Mouse (Mus musculus) NIH3T3 (cell line): ENCODE measurements around the gene H3f3b.

Experiments used
- DNase-seq: peaks from one replicate; pipeline ENCODE4 v3.0.0-alpha.2; 2012; ENCODE audit warnings: low read depth

Gene H3f3b

GRCm38 (mm10) chr11:116027756-116028155 lies at the start of gene H3f3b:
Gene H3f3b, minus strand, starts transcription at chr11:116027962.
- DNase-seq, result no peak

DNA sequence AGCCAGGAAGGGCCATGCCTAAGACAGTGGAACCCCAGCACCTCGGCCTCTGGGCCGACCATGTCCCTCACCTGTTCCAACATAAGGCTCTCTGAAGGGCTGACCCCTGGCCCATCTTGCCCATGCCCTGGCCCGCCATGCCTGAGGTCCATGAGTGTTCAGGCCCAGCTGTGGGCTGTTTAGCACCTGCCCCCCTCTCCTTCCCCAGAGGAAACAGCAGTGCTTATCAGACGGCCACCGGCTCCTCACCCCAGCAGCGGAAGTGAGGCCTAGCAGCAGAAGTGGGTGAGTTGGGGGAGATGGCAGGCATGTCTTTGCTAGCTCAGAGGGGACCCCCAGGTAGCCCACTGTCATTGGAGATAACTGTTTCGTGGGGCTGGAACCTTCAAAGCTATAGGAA lies 49.1 kb upstream of the H3f3b start:
- DNase-seq, result no peak

DNA sequence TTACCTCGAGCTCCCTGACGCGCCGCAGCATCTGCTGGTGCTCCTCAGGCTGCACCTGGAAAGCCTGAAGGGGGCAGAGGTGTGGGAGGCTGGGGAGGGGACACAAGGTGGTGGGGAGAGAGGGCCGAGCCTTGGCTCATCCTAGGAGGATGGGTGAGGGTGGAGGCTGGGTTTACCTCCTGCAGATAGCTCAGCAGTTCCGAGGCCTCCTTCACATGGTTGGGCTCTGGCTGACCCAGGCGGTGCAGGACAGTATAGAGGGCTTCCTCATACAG lies 48.4 kb upstream of the H3f3b start:
- DNase-seq, result no peak

DNA sequence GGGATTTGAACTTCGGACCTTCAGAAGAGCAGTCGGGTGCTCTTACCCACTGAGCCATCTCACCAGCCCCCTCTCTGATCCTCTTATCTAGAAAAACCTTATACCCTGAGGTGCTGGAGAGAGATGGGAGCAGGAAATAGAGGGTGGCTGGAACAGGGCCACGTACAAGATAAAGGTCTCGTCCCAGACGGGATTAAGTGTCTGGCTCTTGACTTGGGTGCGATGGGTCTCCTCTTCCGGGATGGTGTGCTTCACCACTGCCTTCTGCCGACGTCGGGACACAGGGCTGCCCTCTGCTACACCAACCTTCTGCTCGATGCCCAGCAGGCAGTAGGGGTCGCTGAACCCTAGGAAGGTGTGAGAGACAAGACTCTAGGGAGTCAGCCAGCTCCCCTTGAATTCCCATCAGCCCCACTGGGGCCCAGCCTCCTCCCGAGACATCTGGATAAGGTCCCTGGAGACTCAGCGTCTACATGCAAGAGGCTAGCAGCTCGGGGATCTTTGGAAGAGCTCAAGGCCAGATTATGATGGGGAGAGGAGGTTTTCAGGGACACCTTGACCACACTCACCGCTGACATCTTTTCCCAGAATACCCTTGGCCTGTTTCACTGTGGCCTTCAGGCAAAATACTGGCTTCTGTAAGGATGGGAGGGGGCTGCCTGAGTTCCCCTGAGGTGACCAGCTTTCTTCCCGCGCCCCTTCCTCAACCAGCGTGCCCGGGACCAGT lies 47.9 kb upstream of the H3f3b start:
- DNase-seq, result no peak

- DNase-seq, result no peak
Measured at GRCm38 (mm10) chr11:116074436-116074991, 46.8 kb upstream of the H3f3b start.

DNA sequence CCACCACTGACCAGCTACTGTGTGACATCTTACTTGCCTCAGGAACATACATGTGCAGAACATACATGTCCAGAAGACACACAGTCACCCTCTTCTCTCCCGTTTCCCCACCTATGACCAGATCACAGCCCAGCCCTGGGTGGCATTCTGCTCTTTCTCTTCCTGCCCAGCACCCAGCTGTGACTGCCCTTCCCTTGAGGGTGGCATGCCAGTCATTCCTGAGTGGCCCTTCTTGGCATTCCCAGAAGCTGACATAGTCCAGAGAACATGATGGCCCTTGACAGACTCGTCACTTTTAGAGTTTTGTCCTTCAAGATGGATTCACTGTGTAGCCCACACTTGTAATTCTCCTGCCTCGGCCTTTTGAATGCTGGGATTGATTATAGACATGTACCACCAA lies 44.8 kb upstream of the H3f3b start:
- DNase-seq, result no peak

- peak; percentile 87 for DNase-seq
Measured at GRCm38 (mm10) chr11:116071510-116071909, 43.7 kb upstream of the H3f3b start.

- no peak for DNase-seq
Measured at GRCm38 (mm10) chr11:116065345-116065744, 37.6 kb upstream of the H3f3b start.

- DNase-seq, result no peak
Measured at GRCm38 (mm10) chr11:116064187-116064867, 36.6 kb upstream of the H3f3b start.

GRCm38 (mm10) chr11:116063562-116063961 lies 35.8 kb upstream of the H3f3b start:
- no peak for DNase-seq

DNA sequence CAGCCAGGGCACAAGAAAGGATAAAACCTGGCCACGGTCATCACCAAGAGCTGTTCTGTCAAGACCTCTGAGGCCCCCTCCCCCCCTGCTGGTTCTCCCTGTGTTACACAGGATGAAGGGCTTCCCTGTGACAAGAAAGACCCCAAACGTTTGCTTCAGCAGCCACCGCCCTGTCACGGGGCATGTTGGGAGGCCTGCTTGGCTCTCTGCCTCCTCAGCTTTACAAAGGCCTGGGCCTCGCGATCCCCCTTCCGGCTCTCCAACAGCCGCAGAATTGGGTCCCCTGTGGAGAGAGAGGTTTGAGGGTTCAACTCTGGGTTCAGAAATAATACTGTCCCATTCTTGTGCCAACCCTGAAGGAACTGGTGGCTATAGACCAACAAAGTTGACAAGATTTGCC lies 34.8 kb upstream of the H3f3b start:
- no peak for DNase-seq

DNA sequence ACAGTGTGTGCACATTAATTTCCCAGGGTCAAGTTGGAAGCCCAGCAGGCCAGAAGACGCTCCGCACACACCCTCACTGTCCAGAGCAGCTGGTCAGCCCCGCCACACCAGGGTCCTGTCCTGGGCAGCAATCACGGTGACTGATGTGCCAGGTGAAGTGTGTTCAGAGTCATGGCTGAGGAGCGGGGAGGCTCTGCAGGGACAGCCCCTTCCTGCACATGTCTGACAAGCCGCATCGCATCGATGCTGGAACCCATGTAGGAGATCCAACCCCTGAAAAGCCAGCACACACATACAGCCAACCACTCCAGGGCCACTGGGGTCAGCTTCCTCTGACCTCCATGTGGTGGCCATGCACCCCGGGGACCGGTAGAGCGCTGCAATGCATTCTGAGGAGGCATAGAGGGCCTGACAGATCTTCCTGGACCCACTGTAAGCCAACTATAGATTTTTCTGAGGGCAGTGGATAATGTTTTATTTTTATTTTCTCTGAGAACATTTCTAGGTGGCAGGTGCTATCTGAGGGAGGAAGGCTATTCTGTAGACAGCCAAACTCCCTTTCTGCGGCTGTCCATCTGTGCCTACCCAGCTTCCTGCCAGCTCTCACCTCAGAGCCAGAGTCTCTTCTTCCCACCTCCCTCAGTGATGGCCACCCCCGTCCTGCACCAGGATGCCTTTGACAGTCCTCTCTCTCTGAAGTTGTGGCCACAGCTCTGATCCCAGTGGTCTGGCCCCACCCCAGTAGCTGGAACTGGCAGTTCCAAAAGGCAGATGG lies 34.1 kb upstream of the H3f3b start:
- DNase-seq, result no peak

GRCm38 (mm10) chr11:116060596-116060995 lies 32.8 kb upstream of the H3f3b start:
- DNase-seq, result no peak

DNA sequence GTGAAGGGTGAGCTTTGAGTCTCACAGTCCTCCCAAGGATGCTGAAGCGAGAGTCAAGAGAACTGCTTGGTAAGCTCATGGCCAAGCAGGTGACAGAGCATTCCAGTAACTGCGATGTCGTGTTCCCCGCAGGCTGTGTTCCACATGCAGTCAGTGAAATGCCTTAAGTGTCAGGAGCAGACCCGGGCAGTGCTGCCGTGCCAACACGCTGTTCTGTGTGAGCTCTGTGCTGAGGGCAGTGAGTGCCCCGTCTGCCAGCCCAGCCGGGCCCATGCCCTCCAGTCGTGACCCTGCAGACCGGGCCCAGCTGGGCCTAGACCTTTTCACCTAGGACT lies 31.9 kb upstream of the H3f3b start:
- no peak for DNase-seq

GRCm38 (mm10) chr11:116058868-116059690 lies 31.3 kb upstream of the H3f3b start:
- no peak for DNase-seq

- DNase-seq, result no peak
Measured at GRCm38 (mm10) chr11:116058022-116058614, 30.4 kb upstream of the H3f3b start.

DNA sequence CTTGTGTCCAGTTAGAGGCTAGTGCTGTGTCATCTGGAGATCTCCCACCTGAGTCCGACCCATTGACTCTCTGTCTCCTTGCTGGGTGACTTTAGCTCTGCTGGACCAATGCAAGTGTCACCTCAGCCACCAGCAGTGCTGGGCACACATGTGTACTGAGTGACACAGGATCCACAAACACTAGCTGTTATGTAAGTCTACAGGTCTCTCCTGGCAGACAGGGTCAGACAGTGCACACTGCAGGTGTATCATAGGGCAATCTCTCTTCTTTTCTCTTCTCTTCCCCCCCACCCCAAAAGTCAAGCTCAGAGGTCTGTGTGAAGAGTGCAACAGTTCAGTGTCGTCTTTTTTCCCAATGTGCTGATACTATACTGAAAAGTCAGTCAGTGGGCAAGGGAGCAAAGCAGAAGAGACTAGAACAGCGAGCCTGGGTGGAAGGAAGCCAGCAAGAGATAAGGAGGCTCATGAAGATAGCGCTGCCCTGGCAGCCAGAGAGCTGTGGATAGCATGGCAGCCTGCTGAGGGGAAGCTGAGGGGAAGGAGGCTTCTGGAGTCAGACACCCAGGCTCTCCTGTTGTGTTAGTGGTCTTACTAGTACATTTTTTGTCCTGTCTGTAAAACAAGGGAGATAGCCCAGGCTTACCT lies 29.6 kb upstream of the H3f3b start:
- DNase-seq, result no peak

GRCm38 (mm10) chr11:116055873-116056272 lies 28.1 kb upstream of the H3f3b start:
- no peak for DNase-seq

- no peak for DNase-seq
Measured at GRCm38 (mm10) chr11:116053510-116054229, 25.9 kb upstream of the H3f3b start.

- no peak for DNase-seq
Measured at GRCm38 (mm10) chr11:116050196-116050595, 22.4 kb upstream of the H3f3b start.

DNA sequence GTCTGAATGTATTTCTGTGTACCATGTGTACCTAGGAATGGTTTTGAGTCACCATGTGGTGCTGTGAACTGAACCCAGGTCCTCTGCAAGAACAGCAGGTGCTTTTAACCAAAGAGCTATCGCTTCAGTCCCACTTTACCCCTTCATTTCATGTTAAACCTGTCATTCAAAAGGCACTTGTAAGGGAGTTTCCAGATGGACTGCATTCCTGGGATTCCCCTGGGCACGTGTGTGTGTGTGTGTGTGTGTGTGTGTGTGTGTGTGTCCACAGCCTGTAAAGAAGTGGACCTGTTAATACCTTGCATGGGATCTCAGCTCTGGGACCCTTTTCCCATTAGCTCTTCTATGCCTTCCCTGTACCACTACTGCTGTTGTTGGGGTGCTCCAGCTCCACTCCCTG lies 21.8 kb upstream of the H3f3b start:
- no peak for DNase-seq
